Mouse (Mus musculus): ENCODE measurements around the gene Tigd3.
A peak's percentile ranks its signal among the peaks of the same experiment; 100 is the strongest.

DNA sequence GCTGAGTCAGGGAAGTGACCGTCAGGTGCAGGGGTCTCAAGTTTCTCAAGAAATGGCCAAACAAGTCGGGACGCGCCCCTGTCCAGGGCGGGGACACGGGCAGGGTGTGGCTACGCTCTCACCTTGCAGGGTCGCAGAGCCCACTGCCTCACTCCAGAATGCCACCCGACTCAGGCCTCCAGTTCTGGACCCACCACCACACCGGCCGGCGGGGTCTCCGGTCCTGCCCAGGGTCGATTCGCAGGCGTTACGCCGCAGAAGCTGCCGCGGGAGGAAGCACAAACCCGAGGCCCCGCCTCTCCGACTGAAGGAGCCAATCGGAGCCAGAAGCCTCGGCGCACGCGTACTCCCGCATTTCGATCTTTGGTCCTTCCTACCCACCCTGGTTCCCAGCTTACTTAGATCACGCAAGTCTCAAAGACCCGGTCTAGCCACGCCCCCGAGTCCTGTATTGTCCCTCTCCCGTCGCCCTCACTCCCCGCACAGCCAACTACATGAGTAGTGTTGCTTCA is 18.9 kb downstream of the Tigd3 start, which contains the start of gene Frmd8:
- TF ChIP-seq CTCF (IDR thresholded peaks at IDR 0.05; ENCODE audit: borderline replicate concordance, control insufficient read depth, extremely low read depth, insufficient read depth, low read length, poor library complexity) (no peak), POLR2A (IDR thresholded peaks at IDR 0.05; ENCODE audit: control insufficient read depth, extremely low read depth, insufficient read depth, low read length, poor library complexity) (peak; percentile 87)
